Mouse (Mus musculus) G1E (cell line): Measurements from ENCODE around the gene Cep112. TPM values are rescaled to one million over a fixed set of nuclear protein-coding genes. Genes with fewer than 3 reads are reported as not detected.

Experiments
- ATAC-seq: 2 replicates; pipeline ENCODE4 v1.8.0; 2016; ENCODE audit warnings: mild to moderate bottlenecking; ENCODE audit not compliant: insufficient number of reproducible peaks, poor library complexity, low FRiP score, severe bottlenecking; ENCODE audit errors: extremely low read depth
- DNase-seq: peaks from one replicate; pipeline ENCODE4 v3.0.0; 2012; ENCODE audit warnings: low spot score
- H3K27me3 ChIP-seq: 2 replicates; pipeline ENCODE4 v1.6.1; 2012; ENCODE audit warnings: mild to moderate bottlenecking, low read length, inconsistent platforms; ENCODE audit not compliant: insufficient read depth
- H3K36me3 ChIP-seq: replicated peaks from 2 replicates; pipeline ENCODE3; 2012; ENCODE audit warnings: mild to moderate bottlenecking, inconsistent platforms
- H3K4me1 ChIP-seq: 2 replicates; pipeline ENCODE4 v1.6.1; 2012; ENCODE audit warnings: low read depth, low read length, inconsistent platforms, mixed read lengths; ENCODE audit not compliant: insufficient read depth
- H3K4me3 ChIP-seq: 2 replicates; pipeline ENCODE4 v1.5.1; 2012; ENCODE audit warnings: low read depth, mild to moderate bottlenecking, inconsistent platforms, low read length, moderate library complexity, mixed read lengths
- H3K9me3 ChIP-seq: replicated peaks from 2 replicates; pipeline ENCODE4 v1.6.1; 2012; ENCODE audit warnings: inconsistent platforms
- CTCF ChIP-seq: IDR thresholded peaks from 2 replicates; pipeline ENCODE4 v1.5.1; 2012; ENCODE audit warnings: low read depth, low read length, inconsistent platforms, mixed read lengths
- GATA1 ChIP-seq: IDR thresholded peaks from 2 replicates; pipeline ENCODE4 v1.6.1; 2012; ENCODE audit warnings: borderline replicate concordance, low read length, inconsistent platforms, mixed read lengths
- GATA2 ChIP-seq: IDR thresholded peaks from 2 replicates; pipeline ENCODE4 v1.6.1; 2012; ENCODE audit warnings: low read depth, low read length, inconsistent platforms, borderline replicate concordance
- POLR2AphosphoS5 ChIP-seq: IDR thresholded peaks from 2 replicates; pipeline ENCODE4 v1.6.1; 2012; ENCODE audit warnings: low read depth, low read length, inconsistent platforms; ENCODE audit not compliant: insufficient replicate concordance
- TAL1 ChIP-seq: conservative IDR thresholded peaks from 2 replicates; pipeline ENCODE4 v1.6.1; 2012; ENCODE audit warnings: low read depth, low read length, inconsistent platforms, mixed read lengths
- polyA plus RNA-seq: library from polyadenylated mRNA; stranded (reverse); fragments of >175 nt; gene quantifications from 2 replicates; pipeline ENCODE4 v1.2.3, GENCODE M21; 2012
- total RNA-seq, 2 experiments: library from RNA; stranded (forward) in 1 of 2; stranded (reverse) in 1 of 2; fragments of 200-1000 nt in 1 of 2; fragments of >200 nt in 1 of 2; fragmentation: Nextera tagmentation in 1 of 2; gene quantifications; 2 replicates each; pipeline ENCODE4 v1.2.3; 2014 to 2017

Cep112 gene
- total and polyA plus RNA-seq, 3 experiments: 0.22 TPM; not detected in 2

GRCm38 (mm10) chr11:108827321-108827720, 402.3 kb downstream of the Cep112 start:
- ATAC-seq: no peak
- Histone ChIP-seq H3K4me3 (no peak overlapping the region), H3K9me3 (peaks cover 21% of the 10 kb centered on the region), H3K4me1 (no peaks in the 10 kb centered on the region), H3K27me3 (no peaks in the 10 kb centered on the region), H3K36me3 (no peaks in the 10 kb centered on the region)
- TF ChIP-seq POLR2AphosphoS5 (no peak), GATA1 (no peak), GATA2 (no peak), TAL1 (no peak), CTCF (no peak)
- DNase-seq: no peak

- H3K36me3 ChIP-seq: no peaks in the 10 kb centered on the region
- H3K27me3 ChIP-seq: no peaks in the 10 kb centered on the region
- ATAC-seq (no peak), DNase-seq (no peak)
- H3K9me3 ChIP-seq: peaks cover 15% of the 10 kb centered on the region
- no peaks in the 10 kb centered on the region for H3K4me1 ChIP-seq
- TF ChIP-seq GATA1: no peak
- no peak for TF ChIP-seq CTCF
- TF ChIP-seq POLR2AphosphoS5: no peak
- no peak for TF ChIP-seq GATA2
- no peak for TF ChIP-seq TAL1
- H3K4me3 ChIP-seq: no peak overlapping the region
These were observed 403.5 kb downstream of the Cep112 start for GRCm38 (mm10) chr11:108828374-108829025.

- DNase-seq: no peak
- H3K9me3 ChIP-seq: peaks cover 44% of the 10 kb centered on the region
- ATAC-seq: no peak
- TF ChIP-seq TAL1 (no peak), CTCF (no peak), GATA2 (no peak)
- no peak overlapping the region for H3K4me3 ChIP-seq
- no peaks in the 10 kb centered on the region for H3K4me1 ChIP-seq
- H3K36me3 ChIP-seq: no peaks in the 10 kb centered on the region
- H3K27me3 ChIP-seq: no peaks in the 10 kb centered on the region
These were observed 411.7 kb downstream of the Cep112 start for GRCm38 (mm10) chr11:108836706-108837105.

- Histone ChIP-seq H3K4me3 (no peak overlapping the region), H3K36me3 (no peaks in the 10 kb centered on the region), H3K9me3 (peaks cover 46% of the 10 kb centered on the region), H3K4me1 (no peaks in the 10 kb centered on the region), H3K27me3 (no peaks in the 10 kb centered on the region)
- DNase-seq: no peak
- no peak for ATAC-seq
- TF ChIP-seq POLR2AphosphoS5 (no peak), GATA1 (no peak), GATA2 (no peak), TAL1 (no peak), CTCF (no peak)
These were observed 415.2 kb downstream of the Cep112 start for GRCm38 (mm10) chr11:108840195-108840594.

GRCm38 (mm10) chr11:108842765-108843164, 417.8 kb downstream of the Cep112 start:
- Histone ChIP-seq H3K4me1 (no peaks in the 10 kb centered on the region), H3K9me3 (peaks cover 40% of the 10 kb centered on the region), H3K4me3 (no peak overlapping the region), H3K27me3 (no peaks in the 10 kb centered on the region), H3K36me3 (no peaks in the 10 kb centered on the region)
- ATAC-seq: no peak
- no peak for TF ChIP-seq TAL1
- DNase-seq: no peak

GRCm38 (mm10) chr11:108845971-108846370, 421.0 kb downstream of the Cep112 start:
- Histone ChIP-seq H3K9me3 (peaks cover 38% of the 10 kb centered on the region), H3K4me1 (no peaks in the 10 kb centered on the region), H3K36me3 (no peaks in the 10 kb centered on the region), H3K4me3 (no peak overlapping the region), H3K27me3 (no peaks in the 10 kb centered on the region)
- TF ChIP-seq POLR2AphosphoS5 (no peak), CTCF (no peak), GATA2 (no peak), TAL1 (no peak), GATA1 (no peak)
- ATAC-seq (no peak), DNase-seq (no peak)

- Histone ChIP-seq H3K27me3 (no peaks in the 10 kb centered on the region), H3K9me3 (peaks cover 42% of the 10 kb centered on the region), H3K4me3 (no peak overlapping the region), H3K4me1 (no peaks in the 10 kb centered on the region), H3K36me3 (no peaks in the 10 kb centered on the region)
- ATAC-seq (no peak), DNase-seq (no peak)
- TF ChIP-seq GATA2 (no peak), POLR2AphosphoS5 (no peak), CTCF (no peak), GATA1 (no peak), TAL1 (no peak)
These were observed 421.5 kb downstream of the Cep112 start for GRCm38 (mm10) chr11:108846479-108846878.
